Mouse (Mus musculus) hindbrain, embryonic 13.5 days (tissue): ENCODE data around the gene Layn. TPM values are rescaled to one million over a fixed set of nuclear protein-coding genes. Genes with fewer than 3 reads are reported as not detected.
A peak's percentile ranks its signal among the peaks of the same experiment; 100 is the strongest.

ENCODE experiments used
- ATAC-seq: fragments of 200-750 bp; cut with Nextera tagmentation; 2 replicates; pipeline ENCODE4 v1.8.0; 2017; ENCODE audit warnings: moderate TSS enrichment; ENCODE audit not compliant: low FRiP score
- H3K27ac ChIP-seq: fragments of 300-500 bp; sonication (generic); 2 replicates; pipeline ENCODE4 v1.5.1; 2015; ENCODE audit warnings: inconsistent platforms, mild to moderate bottlenecking, moderate library complexity
- H3K27me3 ChIP-seq: fragments of 300-500 bp; sonication (generic); 2 replicates; pipeline ENCODE4 v1.6.1; 2015; ENCODE audit warnings: mild to moderate bottlenecking, inconsistent platforms
- H3K36me3 ChIP-seq: fragments of 300-500 bp; sonication (generic); 2 replicates; pipeline ENCODE4 v1.6.1; 2015; ENCODE audit warnings: mild to moderate bottlenecking, inconsistent platforms
- H3K4me1 ChIP-seq: fragments of 300-500 bp; sonication (generic); replicated peaks from 2 replicates; pipeline ENCODE4 v1.6.1; 2015; ENCODE audit warnings: inconsistent platforms
- H3K4me2 ChIP-seq: fragments of 300-500 bp; sonication (generic); 2 replicates; pipeline ENCODE4 v1.6.1; 2015; ENCODE audit warnings: inconsistent platforms, mild to moderate bottlenecking, moderate library complexity
- H3K4me3 ChIP-seq: fragments of 300-500 bp; sonication (generic); 2 replicates; pipeline ENCODE4 v1.5.1; 2015; ENCODE audit warnings: mild to moderate bottlenecking, inconsistent platforms
- H3K9ac ChIP-seq: fragments of 300-500 bp; sonication (generic); 2 replicates; pipeline ENCODE4 v1.6.1; 2015; ENCODE audit warnings: mild to moderate bottlenecking, inconsistent platforms
- H3K9me3 ChIP-seq: fragments of 300-500 bp; sonication (generic); 2 replicates; pipeline ENCODE4 v1.6.1; 2016; ENCODE audit warnings: inconsistent platforms
- WGBS: fragments of 180-500 bp; shearing (Covaris S2); methylation state at CpG from one replicate; pipeline ENCODE4 v1.1.7; 2015; 5-methylcytosine and 5-hydroxymethylcytosine counted together
- polyA plus RNA-seq: library from polyadenylated mRNA; unstranded; fragments of >200 nt; fragmentation: Nextera tagmentation; extraction: Ambion mirVana; gene quantifications from 2 replicates; pipeline ENCODE4 v1.2.1, GENCODE M21; 2015

Layn gene
- polyA plus RNA-seq, 1 experiment from 2014 or later, result 2.1 TPM

DNA sequence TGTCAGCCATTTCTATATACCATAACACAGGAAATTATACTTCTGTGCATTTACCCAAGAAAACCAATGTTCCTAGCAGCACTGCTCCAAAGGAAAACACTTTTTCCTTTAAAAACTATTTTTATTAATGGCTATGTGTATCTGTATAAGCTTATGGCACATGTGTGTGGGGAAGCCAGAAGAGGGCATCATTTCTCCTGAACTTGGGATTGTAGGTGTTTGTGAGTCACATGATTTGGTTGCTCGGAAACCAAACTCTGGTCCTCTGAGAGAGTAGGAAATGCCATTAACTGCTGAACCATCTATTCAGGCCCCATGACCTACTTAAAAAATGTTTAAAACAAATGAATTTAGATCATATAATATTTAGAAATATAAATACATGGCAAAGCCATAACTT is 49.9 kb downstream of the Layn start:
- ATAC-seq, result no peak
- H3K9ac ChIP-seq, result no peak overlapping the region
- H3K27me3 ChIP-seq, result no peaks in the 10 kb centered on the region
- H3K9me3 ChIP-seq, result no peaks in the 10 kb centered on the region
- 95% methylated on average over 1 of the region's 1 CpGs for WGBS
- H3K4me1 ChIP-seq, result no peaks in the 10 kb centered on the region
- no peak overlapping the region for H3K4me3 ChIP-seq
- H3K4me2 ChIP-seq, result no peak overlapping the region
- H3K27ac ChIP-seq, result no peak overlapping the region
- no peaks in the 10 kb centered on the region for H3K36me3 ChIP-seq

GRCm38 (mm10) chr9:51021123-51021795 is 55.6 kb downstream of the Layn start:
- Histone ChIP-seq H3K9me3 (no peaks in the 10 kb centered on the region), H3K36me3 (no peaks in the 10 kb centered on the region), H3K9ac (no peak overlapping the region), H3K4me1 (no peaks in the 10 kb centered on the region), H3K4me3 (no peak overlapping the region), H3K4me2 (no peak overlapping the region), H3K27me3 (no peaks in the 10 kb centered on the region), H3K27ac (no peak overlapping the region)
- no peak for ATAC-seq
- 90% methylated on average over 4 of the region's 4 CpGs for WGBS

- no peak overlapping the region for H3K4me2 ChIP-seq
- H3K4me1 ChIP-seq, result no peaks in the 10 kb centered on the region
- no peaks in the 10 kb centered on the region for H3K27me3 ChIP-seq
- no peaks in the 10 kb centered on the region for H3K36me3 ChIP-seq
- no peaks in the 10 kb centered on the region for H3K9me3 ChIP-seq
- 85% methylated on average over 3 of the region's 3 CpGs for WGBS
- no peak overlapping the region for H3K9ac ChIP-seq
- ATAC-seq, result no peak
- H3K4me3 ChIP-seq, result no peak overlapping the region
- H3K27ac ChIP-seq, result no peak overlapping the region
These were observed 56.5 kb downstream of the Layn start for GRCm38 (mm10) chr9:51020351-51020750.

GRCm38 (mm10) chr9:51019670-51020069 is 57.2 kb downstream of the Layn start:
- H3K9ac ChIP-seq, result no peak overlapping the region
- H3K4me1 ChIP-seq, result no peaks in the 10 kb centered on the region
- ATAC-seq, result no peak
- WGBS, result 82% methylated on average over 7 of the region's 7 CpGs
- H3K27me3 ChIP-seq, result no peaks in the 10 kb centered on the region
- H3K27ac ChIP-seq, result no peak overlapping the region
- no peaks in the 10 kb centered on the region for H3K36me3 ChIP-seq
- H3K4me3 ChIP-seq, result no peak overlapping the region
- no peaks in the 10 kb centered on the region for H3K9me3 ChIP-seq
- H3K4me2 ChIP-seq, result no peak overlapping the region

DNA sequence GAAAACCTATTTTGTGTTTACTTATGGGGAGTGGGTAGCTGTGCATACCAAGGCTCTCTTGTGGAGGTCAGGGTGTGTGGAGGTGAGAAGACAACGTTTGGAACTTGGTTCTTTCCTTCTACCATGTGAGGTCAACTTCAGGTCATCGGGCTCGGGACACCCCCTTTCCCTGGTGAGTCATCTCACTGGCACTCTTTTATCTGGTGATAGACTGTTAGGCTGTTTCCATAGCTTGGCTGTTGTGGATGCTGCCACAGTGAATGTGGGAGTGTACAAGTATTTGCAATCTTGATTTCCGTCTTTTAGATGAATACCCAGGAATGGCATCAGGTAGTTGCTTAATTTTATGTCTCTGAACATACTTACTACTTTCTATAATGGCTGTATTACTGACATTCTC is 61.2 kb downstream of the Layn start:
- no peak overlapping the region for H3K4me2 ChIP-seq
- H3K4me1 ChIP-seq, result no peaks in the 10 kb centered on the region
- no peaks in the 10 kb centered on the region for H3K9me3 ChIP-seq
- no peak overlapping the region for H3K27ac ChIP-seq
- H3K4me3 ChIP-seq, result no peak overlapping the region
- H3K9ac ChIP-seq, result no peak overlapping the region
- no peaks in the 10 kb centered on the region for H3K27me3 ChIP-seq
- ATAC-seq, result no peak
- 64% methylated on average over 4 of the region's 4 CpGs for WGBS
- H3K36me3 ChIP-seq, result no peaks in the 10 kb centered on the region

DNA sequence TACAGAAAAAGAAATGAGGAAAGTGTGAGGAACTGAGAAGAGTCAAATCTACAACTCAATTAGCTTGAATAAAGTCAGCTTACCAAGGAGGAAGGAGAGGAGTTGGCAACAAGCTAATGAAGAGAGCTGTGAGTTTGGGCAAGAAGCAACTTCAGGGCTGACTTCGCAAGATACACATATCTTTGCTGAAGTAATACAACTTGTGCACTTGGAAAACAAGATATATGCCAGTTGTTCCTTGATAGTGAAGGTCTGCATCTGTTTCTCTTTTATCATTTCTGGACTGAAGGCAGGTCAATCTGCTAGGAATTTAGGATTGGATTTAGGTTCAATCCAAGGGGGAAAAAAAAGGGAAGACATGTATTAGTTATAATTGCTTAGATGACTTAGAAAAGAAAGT is 63.2 kb downstream of the Layn start:
- H3K27me3 ChIP-seq, result 0 out of 2 replicates have a peak, but pooled peaks cover 5% of the 10 kb centered on the region
- H3K9ac ChIP-seq, result no peak overlapping the region
- ATAC-seq, result no peak
- H3K4me2 ChIP-seq, result no peak overlapping the region
- 87% methylated on average over 1 of the region's 1 CpGs for WGBS
- H3K36me3 ChIP-seq, result no peaks in the 10 kb centered on the region
- no peaks in the 10 kb centered on the region for H3K9me3 ChIP-seq
- no peaks in the 10 kb centered on the region for H3K4me1 ChIP-seq
- H3K4me3 ChIP-seq, result no peak overlapping the region
- no peak overlapping the region for H3K27ac ChIP-seq

- Histone ChIP-seq H3K4me1 (peaks cover 7% of the 10 kb centered on the region), H3K4me2 (peak overlapping the region; percentile 65), H3K9me3 (no peaks in the 10 kb centered on the region), H3K27me3 (0 out of 2 replicates have a peak, but pooled peaks cover 5% of the 10 kb centered on the region), H3K27ac (no peak overlapping the region), H3K9ac (peak overlapping the region; percentile 53; the same call in 1 of the 2 replicates), H3K4me3 (peak overlapping the region; percentile 91), H3K36me3 (no peaks in the 10 kb centered on the region)
- no peak for ATAC-seq
- WGBS, result 6% methylated on average over 6 of the region's 6 CpGs
These were observed 67.3 kb downstream of the Layn start for GRCm38 (mm10) chr9:51009656-51009950.

- Histone ChIP-seq H3K4me1 (peaks cover 7% of the 10 kb centered on the region), H3K27me3 (0 out of 2 replicates have a peak, but pooled peaks cover 5% of the 10 kb centered on the region), H3K27ac (peak within 1 kb of the TSS; percentile 90), H3K9me3 (no peaks in the 10 kb centered on the region), H3K36me3 (no peaks in the 10 kb centered on the region), H3K9ac (peak within 1 kb of the TSS; percentile 92), H3K4me2 (peak within 1 kb of the TSS; percentile 65), H3K4me3 (peak within 1 kb of the TSS; percentile 91)
- peak; percentile 97 for ATAC-seq
- WGBS, result under 1% methylated on average over 58 of the region's 85 CpGs
These were observed 67.8 kb downstream of the Layn start, which contains the start of gene Sik2 for GRCm38 (mm10) chr9:51008841-51009655. TSS of gene Sik2 (minus strand) at chr9:51009073.

DNA sequence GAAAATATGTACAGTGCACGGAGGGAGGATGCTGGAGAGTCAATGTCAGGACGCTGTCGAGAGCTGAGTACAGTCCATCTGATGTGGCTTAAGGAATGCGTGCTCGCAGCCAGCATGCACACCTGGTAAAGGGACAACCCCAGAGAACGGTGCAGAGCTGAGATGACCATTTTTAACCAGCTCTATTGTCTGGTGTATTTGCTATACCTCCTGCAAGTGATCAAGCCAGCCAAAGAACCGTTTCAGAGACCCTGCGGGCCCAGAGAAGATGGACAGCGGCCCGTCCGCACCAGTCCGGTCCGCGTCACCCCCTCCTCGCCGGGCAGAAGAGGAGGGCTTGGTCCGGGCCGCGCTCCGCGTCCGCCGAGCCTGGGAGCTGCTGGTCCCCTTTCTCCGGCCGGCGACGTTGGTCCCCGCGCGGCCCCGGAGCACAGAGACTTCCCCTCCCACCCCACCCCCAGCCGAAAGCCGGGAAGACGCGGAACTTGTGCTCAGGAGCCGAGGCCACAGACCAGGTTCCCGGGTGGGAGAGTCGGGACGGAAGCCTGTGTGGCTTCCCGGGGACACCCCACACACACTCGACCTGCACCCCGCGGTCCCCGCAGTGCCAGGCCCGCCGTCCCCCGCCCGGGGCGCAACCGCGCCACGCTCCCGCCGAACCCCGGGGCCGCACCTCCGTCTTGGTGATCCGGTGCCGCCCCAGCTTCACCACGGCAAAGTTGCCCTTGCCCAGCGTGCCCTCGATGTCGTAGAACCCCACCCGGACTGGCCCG is 68.6 kb downstream of the Layn start:
- peak overlapping the region; percentile 91 for H3K4me3 ChIP-seq
- peaks cover 7% of the 10 kb centered on the region for H3K4me1 ChIP-seq
- H3K4me2 ChIP-seq, result peak overlapping the region; percentile 65
- under 1% methylated on average over 62 of the region's 65 CpGs for WGBS
- peak overlapping the region; percentile 90 for H3K27ac ChIP-seq
- 0 out of 2 replicates have a peak, but pooled peaks cover 5% of the 10 kb centered on the region for H3K27me3 ChIP-seq
- H3K9me3 ChIP-seq, result no peaks in the 10 kb centered on the region
- peak; percentile 80 for ATAC-seq
- H3K9ac ChIP-seq, result peak overlapping the region; percentile 92
- no peaks in the 10 kb centered on the region for H3K36me3 ChIP-seq

DNA sequence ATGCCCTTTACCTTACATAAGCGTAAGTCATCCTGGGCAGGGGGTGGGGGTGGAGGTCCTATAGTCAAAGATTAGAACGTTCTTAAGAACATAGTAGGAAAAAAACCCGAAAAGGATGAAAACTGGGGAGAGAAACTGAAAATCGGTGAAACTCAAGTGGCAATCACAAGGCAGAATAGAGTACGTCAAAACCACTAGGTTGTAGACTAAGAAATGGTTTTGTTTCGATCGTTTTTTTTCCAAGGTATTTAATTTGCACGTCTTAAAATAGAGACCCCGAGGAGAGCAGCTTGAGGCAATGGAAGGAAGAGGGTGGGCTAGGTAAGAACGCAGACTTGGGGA is 69.2 kb downstream of the Layn start:
- no peaks in the 10 kb centered on the region for H3K36me3 ChIP-seq
- H3K4me3 ChIP-seq, result peak overlapping the region; percentile 91
- H3K4me1 ChIP-seq, result peaks cover 7% of the 10 kb centered on the region
- no peaks in the 10 kb centered on the region for H3K9me3 ChIP-seq
- H3K4me2 ChIP-seq, result peak overlapping the region; percentile 65
- WGBS, result 12% methylated on average over 10 of the region's 10 CpGs
- peak overlapping the region; percentile 92 for H3K9ac ChIP-seq
- 0 out of 2 replicates have a peak, but pooled peaks cover 5% of the 10 kb centered on the region for H3K27me3 ChIP-seq
- H3K27ac ChIP-seq, result peak overlapping the region; percentile 90; the same call in 1 of the 2 replicates
- ATAC-seq, result no peak

- H3K4me3 ChIP-seq, result no peak overlapping the region
- WGBS, result 6% methylated on average over 4 of the region's 4 CpGs
- no peak overlapping the region for H3K9ac ChIP-seq
- H3K36me3 ChIP-seq, result no peaks in the 10 kb centered on the region
- no peak overlapping the region for H3K4me2 ChIP-seq
- no peaks in the 10 kb centered on the region for H3K9me3 ChIP-seq
- 0 out of 2 replicates have a peak, but pooled peaks cover 5% of the 10 kb centered on the region for H3K27me3 ChIP-seq
- no peak for ATAC-seq
- peaks cover 10% of the 10 kb centered on the region for H3K4me1 ChIP-seq
- no peak overlapping the region for H3K27ac ChIP-seq
These were observed 70.0 kb downstream of the Layn start for GRCm38 (mm10) chr9:51006846-51007245.
